Mouse (Mus musculus): Measurements from ENCODE around the gene Olfr384.
"Not testable (repeated sequence)": the region's sequence is repeated elsewhere in the genome, so short reads cannot be mapped to it uniquely, and the experiment has no call there.

The Olfr384 gene

GRCm38 (mm10) chr11:73598294-73598693, at the start of gene Olfr384:
Olfr384 (plus strand) TSS chr11:73598594.
- TF ChIP-seq POU5F1 (IDR thresholded peaks at IDR 0.05; ENCODE audit: borderline replicate concordance, low read length) (no peak), NANOG (IDR thresholded peaks at IDR 0.05; ENCODE audit: borderline replicate concordance, low read length) (no peak), CTCF (conservative IDR thresholded peaks at IDR 0.05; ENCODE audit: low read length) (no peak)
- H3K36me3 ChIP-seq (ENCODE audit: insufficient read depth, low read length), result no peaks in the 10 kb centered on the region
- H3K27me3 ChIP-seq (ENCODE audit: insufficient read depth, low read length), result no peaks in the 10 kb centered on the region
- H3K9me3 ChIP-seq (ENCODE audit: low read length), result no peaks in the 10 kb centered on the region
- H3K4me3 ChIP-seq (replicated peaks; ENCODE audit: low read length), result no peak within 1 kb of the TSS
- H3K4me1 ChIP-seq (replicated peaks; ENCODE audit: low read depth, low read length), result no peaks in the 10 kb centered on the region

- H3K9me3 ChIP-seq (ENCODE audit: low read length), result no peaks in the 10 kb centered on the region
- no peak for TF ChIP-seq POU5F1 (IDR thresholded peaks at IDR 0.05; ENCODE audit: borderline replicate concordance, low read length)
- no peaks in the 10 kb centered on the region for H3K36me3 ChIP-seq (ENCODE audit: insufficient read depth, low read length)
- no peaks in the 10 kb centered on the region for H3K4me1 ChIP-seq (replicated peaks; ENCODE audit: low read depth, low read length)
- H3K4me3 ChIP-seq (replicated peaks; ENCODE audit: low read length), result no peak overlapping the region
- no peaks in the 10 kb centered on the region for H3K27me3 ChIP-seq (ENCODE audit: insufficient read depth, low read length)
These were observed 18.5 kb upstream of the Olfr384 start for GRCm38 (mm10) chr11:73579871-73580270.

- not testable (repeated sequence) for H3K4me3 ChIP-seq (replicated peaks; ENCODE audit: low read length); H3K36me3 ChIP-seq (ENCODE audit: insufficient read depth, low read length)
These were observed 15.2 kb upstream of the Olfr384 start for GRCm38 (mm10) chr11:73583188-73583587.

GRCm38 (mm10) chr11:73592908-73593307, 5.5 kb upstream of the Olfr384 start, which contains the start of gene Olfr385:
Olfr385 (minus strand) TSS chr11:73593008.
- no peaks in the 10 kb centered on the region; the same call in 1 of the 2 replicates for H3K9me3 ChIP-seq (ENCODE audit: low read length)
- H3K4me3 ChIP-seq (replicated peaks; ENCODE audit: low read length), result no peak within 1 kb of the TSS
- no peak for TF ChIP-seq POU5F1 (IDR thresholded peaks at IDR 0.05; ENCODE audit: borderline replicate concordance, low read length)
- no peak for TF ChIP-seq NANOG (IDR thresholded peaks at IDR 0.05; ENCODE audit: borderline replicate concordance, low read length)
- no peak for TF ChIP-seq CTCF (conservative IDR thresholded peaks at IDR 0.05; ENCODE audit: low read length)
- no peaks in the 10 kb centered on the region for H3K36me3 ChIP-seq (ENCODE audit: insufficient read depth, low read length)
- H3K27me3 ChIP-seq (ENCODE audit: insufficient read depth, low read length), result no peaks in the 10 kb centered on the region
- H3K4me1 ChIP-seq (replicated peaks; ENCODE audit: low read depth, low read length), result no peaks in the 10 kb centered on the region

More at GRCm38 (mm10) chr11:73583188-73583587, 15.2 kb upstream of the Olfr384 start:
- H3K27me3 ChIP-seq (ENCODE audit: insufficient read depth, low read length); H3K4me1 ChIP-seq (replicated peaks; ENCODE audit: low read depth, low read length); H3K9me3 ChIP-seq (ENCODE audit: low read length): not testable (repeated sequence)

All from E14TG2a.4 (cell line).